In genomic region chr11:93954738-93955255, GRCm38 (mm10) we compare ENCODE assay signal across 8 mouse cellular contexts. TPM values are rescaled to one million over a fixed set of nuclear protein-coding genes. Genes with fewer than 3 reads are reported as not detected.
DNase-seq lines count a peak whose midpoint lies in the region; ATAC-seq and TF ChIP-seq lines count a peak whose summit lies in the region.

No protein-coding gene starts in this region.

- no peak for TF ChIP-seq POLR2A in ES-Bruce4 (IDR thresholded peaks at IDR 0.05; ENCODE audit: insufficient read depth, low read length)

- WGBS in heart, embryonic 13.5 days: 35% methylated on average over 13 of the region's 13 CpGs
- 48% methylated on average over 13 of the region's 13 CpGs for WGBS in forebrain, embryonic 10.5 days
- WGBS in liver, embryonic 15.5 days (ENCODE audit: insufficient replicate concordance): 24% methylated on average over 13 of the region's 13 CpGs

- no peak for TF ChIP-seq EP300 in ES-Bruce4 (IDR thresholded peaks at IDR 0.05; ENCODE audit: insufficient read depth, low read depth, low read length)

- H3K4me2 ChIP-seq in heart, embryonic 13.5 days: peak overlapping the region; percentile 86
- peak overlapping the region; percentile 88 for H3K4me2 ChIP-seq in liver, embryonic 15.5 days

- intact Hi-C loops in gastrocnemius, postnatal 36 days (cut with DNase I): loop anchor here (5.0 kb wide), 1 partner anchor 43 kb away; the partner anchor contains the start of gene Spag9

- no peak for TF ChIP-seq CTCF in ES-Bruce4 (IDR thresholded peaks at IDR 0.05; ENCODE audit: low read depth, low read length)

- DNase-seq in heart, adult 11 months: no peak
- no peak for DNase-seq in forebrain, embryonic 10.5 days (ENCODE audit: extremely low spot score, low spot score)
- no peak for DNase-seq in adrenal gland, postnatal 10 days
- no peak for DNase-seq in gastrocnemius, postnatal 36 days
- no peak for DNase-seq in natural killer cell, adult 2 months (ENCODE audit: low spot score in 2 of 2)

- H3K9ac ChIP-seq in heart, embryonic 13.5 days: peak overlapping the region; percentile 87
- H3K9ac ChIP-seq in ES-Bruce4 (ENCODE audit: low read depth, poor library complexity, severe bottlenecking): peak overlapping the region; percentile 77
- H3K9ac ChIP-seq in liver, embryonic 15.5 days: peak overlapping the region; percentile 49

- peaks cover 36% of the 10 kb centered on the region for H3K4me1 ChIP-seq in heart, embryonic 13.5 days
- peaks cover 6% of the 10 kb centered on the region for H3K4me1 ChIP-seq in ES-Bruce4 (ENCODE audit: control insufficient read depth, insufficient read depth, low read length)
- peaks cover 51% of the 10 kb centered on the region for H3K4me1 ChIP-seq in forebrain, embryonic 10.5 days
- H3K4me1 ChIP-seq in liver, embryonic 15.5 days (replicated peaks): peaks cover 40% of the 10 kb centered on the region

- H3K36me3 ChIP-seq in heart, embryonic 13.5 days: peaks cover 68% of the 10 kb centered on the region
- H3K36me3 ChIP-seq in ES-Bruce4 (ENCODE audit: control insufficient read depth, insufficient read depth, low read length, poor library complexity, severe bottlenecking): peaks cover 59% of the 10 kb centered on the region
- H3K36me3 ChIP-seq in forebrain, embryonic 10.5 days (replicated peaks): peaks cover 75% of the 10 kb centered on the region
- peaks cover 55% of the 10 kb centered on the region for H3K36me3 ChIP-seq in liver, embryonic 15.5 days (replicated peaks)

- H3K9me3 ChIP-seq in heart, embryonic 13.5 days: no peaks in the 10 kb centered on the region
- no peaks in the 10 kb centered on the region for H3K9me3 ChIP-seq in ES-Bruce4 (replicated peaks; ENCODE audit: control insufficient read depth, insufficient read depth, low read length, poor library complexity, severe bottlenecking)
- no peaks in the 10 kb centered on the region for H3K9me3 ChIP-seq in forebrain, embryonic 10.5 days
- no peaks in the 10 kb centered on the region for H3K9me3 ChIP-seq in liver, embryonic 15.5 days (replicated peaks)

- peak overlapping the region; percentile 94 for H3K27ac ChIP-seq in heart, embryonic 13.5 days (replicated peaks)
- peak overlapping the region; percentile 79 for H3K27ac ChIP-seq in ES-Bruce4 (ENCODE audit: insufficient read depth, low read length)
- peak overlapping the region; percentile 94 for H3K27ac ChIP-seq in forebrain, embryonic 10.5 days
- H3K27ac ChIP-seq in liver, embryonic 15.5 days (replicated peaks): peak overlapping the region; percentile 77; the same call in 1 of the 2 replicates

- no peaks in the 10 kb centered on the region for H3K27me3 ChIP-seq in heart, embryonic 13.5 days (replicated peaks)
- no peaks in the 10 kb centered on the region for H3K27me3 ChIP-seq in ES-Bruce4 (ENCODE audit: control insufficient read depth, insufficient read depth, low read length, poor library complexity, severe bottlenecking)
- no peaks in the 10 kb centered on the region for H3K27me3 ChIP-seq in forebrain, embryonic 10.5 days (ENCODE audit: poor library complexity, severe bottlenecking)
- H3K27me3 ChIP-seq in liver, embryonic 15.5 days: 0 out of 2 replicates have a peak, but pooled peaks cover 5% of the 10 kb centered on the region

- ATAC-seq in heart, embryonic 13.5 days (ENCODE audit: extremely low read depth, insufficient number of reproducible peaks, low FRiP score, low TSS enrichment): no peak
- no peak for ATAC-seq in liver, embryonic 15.5 days (ENCODE audit: insufficient read depth)

- peak overlapping the region; percentile 71 for H3K4me3 ChIP-seq in heart, embryonic 13.5 days
- H3K4me3 ChIP-seq in ES-Bruce4 (ENCODE audit: low read depth, low read length): peak overlapping the region; percentile 80
- H3K4me3 ChIP-seq in forebrain, embryonic 10.5 days: peak overlapping the region; percentile 77
- peak overlapping the region; percentile 68 for H3K4me3 ChIP-seq in liver, embryonic 15.5 days (replicated peaks)

RNA-seq across cellular contexts. Expression of gene Nme2, which starts 1.3 kb away (rescaled TPM):
- 325 and 357 TPM in 2 replicates for polyA plus RNA-seq in heart, embryonic 13.5 days (2015; fragmentation: Nextera tagmentation; extraction: Ambion mirVana)
- 523 and 530 TPM in 2 replicates for polyA plus RNA-seq in ES-Bruce4 (2011; ENCODE audit: insufficient read depth, insufficient read length, low read depth, missing spikeins)
- 144 and 159 TPM in 2 replicates for polyA plus RNA-seq in forebrain, embryonic 10.5 days (2016; fragmentation: Nextera tagmentation; extraction: Ambion mirVana)
- 102 and 125 TPM in 2 replicates for polyA plus RNA-seq in liver, embryonic 15.5 days (2015; fragmentation: Nextera tagmentation; extraction: Ambion mirVana)
- 100 to 1,000 TPM; 550 to 566 TPM for total RNA-seq in adrenal gland, postnatal 10 days (2021)
- total RNA-seq in gastrocnemius, postnatal 36 days (2021): 100 to 1,000 TPM; 546 to 563 TPM

RNA-seq across cellular contexts. Expression of gene Gm20390, which starts 13.3 kb away (rescaled TPM):
- 303 and 315 TPM in 2 replicates for polyA plus RNA-seq in heart, embryonic 13.5 days (2015; fragmentation: Nextera tagmentation; extraction: Ambion mirVana)
- polyA plus RNA-seq in ES-Bruce4 (2011; ENCODE audit: insufficient read depth, insufficient read length, low read depth, missing spikeins): 150 and 167 TPM in 2 replicates
- 514 and 520 TPM in 2 replicates for polyA plus RNA-seq in forebrain, embryonic 10.5 days (2016; fragmentation: Nextera tagmentation; extraction: Ambion mirVana)
- polyA plus RNA-seq in liver, embryonic 15.5 days (2015; fragmentation: Nextera tagmentation; extraction: Ambion mirVana): 187 and 209 TPM in 2 replicates
- total RNA-seq in adrenal gland, postnatal 10 days (2021): 10 to 100 TPM; 64.2 to 75.0 TPM
- 10 to 100 TPM in 1 of 2 experiments, 1 to 10 TPM in 1; 9.9 to 14.6 TPM for total RNA-seq in gastrocnemius, postnatal 36 days (2021)

RNA-seq across cellular contexts. Expression of gene Nme1, which starts 13.5 kb away (rescaled TPM):
- 112 and 120 TPM in 2 replicates for polyA plus RNA-seq in heart, embryonic 13.5 days (2015; fragmentation: Nextera tagmentation; extraction: Ambion mirVana)
- 39.2 and 50.4 TPM in 2 replicates for polyA plus RNA-seq in ES-Bruce4 (2011; ENCODE audit: insufficient read depth, insufficient read length, low read depth, missing spikeins)
- polyA plus RNA-seq in forebrain, embryonic 10.5 days (2016; fragmentation: Nextera tagmentation; extraction: Ambion mirVana): 357 and 379 TPM in 2 replicates
- polyA plus RNA-seq in liver, embryonic 15.5 days (2015; fragmentation: Nextera tagmentation; extraction: Ambion mirVana): 105 and 107 TPM in 2 replicates
- 10 to 100 TPM; 42.4 to 49.2 TPM for total RNA-seq in adrenal gland, postnatal 10 days (2021)
- 10 to 100 TPM; 12.2 to 13.1 TPM for total RNA-seq in gastrocnemius, postnatal 36 days (2021)

RNA-seq across cellular contexts. Expression of gene Spag9, which starts 41.1 kb away (rescaled TPM):
- polyA plus RNA-seq in heart, embryonic 13.5 days (2015; fragmentation: Nextera tagmentation; extraction: Ambion mirVana): 29.7 and 31.4 TPM in 2 replicates
- polyA plus RNA-seq in ES-Bruce4 (2011; ENCODE audit: insufficient read depth, insufficient read length, low read depth, missing spikeins): 42.5 and 45.7 TPM in 2 replicates
- polyA plus RNA-seq in forebrain, embryonic 10.5 days (2016; fragmentation: Nextera tagmentation; extraction: Ambion mirVana): 51.3 and 51.5 TPM in 2 replicates
- 9.2 and 10.4 TPM in 2 replicates for polyA plus RNA-seq in liver, embryonic 15.5 days (2015; fragmentation: Nextera tagmentation; extraction: Ambion mirVana)
- 100 to 1,000 TPM; 107 to 125 TPM for total RNA-seq in adrenal gland, postnatal 10 days (2021)
- 100 to 1,000 TPM; 118 to 141 TPM for total RNA-seq in gastrocnemius, postnatal 36 days (2021)
